Mouse (Mus musculus): ENCODE data around the gene Olfr12.
A peak's percentile ranks its signal among the peaks of the same experiment; 100 is the strongest.

Gene Olfr12

DNA sequence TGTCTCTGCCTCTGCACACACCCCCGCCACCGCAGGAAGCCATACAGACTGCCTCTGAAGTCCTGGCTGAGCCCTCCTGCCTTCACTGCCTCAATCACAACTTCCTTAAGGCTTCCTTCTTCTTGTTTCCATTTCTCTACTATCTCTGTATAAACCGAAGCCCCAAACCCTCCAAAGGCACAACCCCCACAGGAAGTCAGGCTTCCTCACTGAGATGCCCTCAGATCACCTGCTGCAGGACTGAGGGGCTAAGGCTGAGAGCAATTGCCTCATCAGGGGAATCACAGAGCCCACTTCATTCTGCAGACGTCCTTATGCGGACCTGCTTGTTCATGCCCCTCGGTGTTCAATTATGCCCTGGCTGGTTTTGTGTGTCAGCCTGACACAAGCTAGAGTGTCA lies 22.8 kb downstream of the Olfr12 start:
- DNase-seq (ENCODE audit: low spot score), result no peak

DNA sequence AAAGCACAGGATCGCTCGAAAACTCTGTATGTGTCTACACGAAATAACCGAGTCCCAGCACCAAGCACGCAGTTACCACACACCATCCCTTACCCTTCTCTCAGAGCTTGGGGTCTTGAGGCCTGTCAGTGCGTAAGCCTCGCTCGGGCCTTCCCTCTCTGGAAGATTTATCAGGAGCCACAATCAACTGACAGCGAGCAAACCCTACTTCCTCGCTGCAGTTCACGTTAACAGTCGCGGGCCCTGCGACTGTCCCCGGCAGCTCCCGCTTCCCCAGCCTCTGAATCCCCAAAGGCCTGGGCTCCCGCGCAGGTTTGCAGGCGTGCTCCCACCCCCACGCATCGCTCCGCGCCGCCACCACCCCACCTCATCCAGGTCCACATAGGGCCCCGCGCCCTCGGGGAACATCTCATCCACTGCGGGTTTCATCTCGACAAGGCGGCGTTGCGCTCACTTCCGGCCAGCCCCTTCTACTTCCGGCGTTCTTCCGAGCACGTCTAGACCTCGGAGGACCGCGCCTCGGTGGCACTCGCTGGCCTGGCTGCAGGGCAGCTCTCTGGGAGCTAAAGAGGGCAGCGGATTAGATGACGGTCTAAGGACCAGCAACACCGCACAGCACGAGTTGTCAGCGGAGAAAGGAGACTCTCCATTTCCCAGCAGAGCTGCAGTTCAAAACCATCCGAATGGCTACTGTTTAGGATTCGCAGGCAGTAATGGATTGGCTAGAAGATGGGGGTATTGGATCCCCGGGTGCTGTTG lies 24.1 kb downstream of the Olfr12 start, which contains the start of gene Cops9:
Gene Cops9 (minus strand): TSS at position 472 of the 759 bp plus-strand sequence.
- DNase-seq (ENCODE audit: low spot score), result peak; percentile 86

- no peak for DNase-seq (ENCODE audit: low spot score)
Measured at GRCm38 (mm10) chr1:92643691-92644090, 26.1 kb downstream of the Olfr12 start.

- no peak for DNase-seq (ENCODE audit: low spot score)
Measured at GRCm38 (mm10) chr1:92644916-92645315, 27.3 kb downstream of the Olfr12 start.

GRCm38 (mm10) chr1:92646111-92646510 lies 28.5 kb downstream of the Olfr12 start:
- DNase-seq (ENCODE audit: low spot score), result no peak

DNA sequence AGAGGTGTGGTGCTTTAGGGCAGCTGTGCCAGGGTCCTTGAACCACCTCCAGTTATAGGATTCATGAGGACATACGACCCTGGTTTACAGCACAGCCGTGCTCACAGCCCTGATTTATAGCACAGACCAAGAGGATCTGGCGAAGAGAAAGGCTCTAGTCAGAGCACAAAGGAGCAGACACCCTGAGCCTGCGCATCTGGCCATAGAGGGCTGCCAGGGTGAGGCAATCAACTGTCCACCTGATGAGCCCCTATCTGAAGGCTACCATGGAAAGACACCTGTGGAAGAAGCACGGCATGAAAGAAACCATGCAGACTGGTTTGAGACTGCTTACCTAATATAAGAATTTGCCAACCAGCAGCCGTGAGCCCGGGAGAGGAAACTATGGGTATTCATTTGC lies 29.0 kb downstream of the Olfr12 start:
- no peak for DNase-seq (ENCODE audit: low spot score)

DNA sequence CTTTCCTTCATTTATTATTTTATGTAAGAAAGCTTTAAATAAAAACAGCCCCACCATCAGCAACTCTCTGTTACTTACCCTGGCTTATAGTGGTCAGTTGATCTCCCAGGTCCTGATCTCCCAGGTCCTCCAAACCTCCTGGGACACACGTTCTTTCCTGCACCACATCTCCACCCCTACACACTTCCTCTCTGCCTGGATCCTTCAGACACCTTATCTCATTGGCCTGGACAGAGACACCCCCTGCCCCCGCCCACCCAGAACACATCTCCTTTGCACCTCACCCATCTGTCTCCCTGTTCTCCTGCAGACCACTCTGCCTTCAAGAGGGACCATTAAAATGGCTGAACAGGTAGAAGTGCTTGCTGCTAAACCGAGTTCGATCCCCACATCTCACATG lies 29.4 kb downstream of the Olfr12 start:
- DNase-seq (ENCODE audit: low spot score), result no peak

DNA sequence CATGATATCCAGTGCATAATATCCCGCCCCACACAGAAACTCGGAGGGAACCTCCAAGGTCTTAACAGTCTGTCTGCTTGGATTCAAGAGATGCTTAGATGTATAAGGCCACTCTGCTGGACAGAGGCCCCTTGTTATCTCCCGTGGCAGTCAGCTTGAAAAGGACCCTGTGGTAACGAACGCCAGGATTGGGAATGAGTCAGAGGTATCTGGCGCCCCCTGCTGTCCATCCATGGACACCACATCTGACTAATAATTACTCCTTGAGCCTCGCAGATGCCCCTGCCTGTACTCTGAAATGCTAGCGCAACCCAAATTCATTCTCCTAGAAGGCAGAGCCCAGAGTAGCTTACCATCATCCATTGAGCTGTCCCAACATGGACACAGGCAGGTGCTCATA lies 30.2 kb downstream of the Olfr12 start:
- peak; percentile 34 for DNase-seq (ENCODE audit: low spot score)

DNA sequence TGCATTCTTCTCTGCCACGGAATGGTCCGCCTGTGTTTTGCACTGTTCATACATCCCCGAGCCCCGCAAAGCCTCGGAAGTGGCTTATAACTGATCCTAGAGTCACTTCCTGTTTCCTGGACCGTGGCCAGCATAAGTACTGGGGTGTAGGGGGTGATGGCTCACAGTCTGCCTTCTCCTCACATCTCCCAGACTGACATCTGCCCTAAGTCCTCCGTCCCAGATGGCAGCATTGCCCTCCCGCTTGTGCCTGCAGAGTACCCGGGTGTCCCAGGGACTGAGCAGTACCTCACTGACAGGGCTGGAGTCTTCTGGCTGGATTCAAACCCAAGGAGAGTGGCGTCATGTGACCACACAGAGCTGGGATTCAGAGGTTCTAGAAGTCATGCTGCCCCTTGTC lies 30.6 kb downstream of the Olfr12 start:
- no peak for DNase-seq (ENCODE audit: low spot score)

DNA sequence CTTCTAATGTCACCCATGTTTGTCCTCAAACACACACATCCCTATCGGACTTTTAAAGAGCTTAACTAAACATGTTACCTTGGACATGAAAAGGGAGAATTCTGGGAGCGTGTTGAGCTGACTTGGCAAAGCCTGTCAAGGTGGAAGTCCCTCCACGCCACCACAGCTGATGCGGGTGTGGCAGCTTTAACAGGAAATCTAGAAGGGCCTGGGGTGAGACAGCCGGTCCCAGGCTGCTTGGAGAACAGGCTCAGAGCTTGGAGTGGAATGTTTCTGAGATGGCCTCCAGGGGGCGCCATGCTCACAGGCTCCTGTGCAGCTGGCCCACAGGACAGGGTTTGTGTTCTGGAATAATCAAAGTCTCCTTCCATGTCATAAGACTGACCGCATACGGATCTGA lies 31.1 kb downstream of the Olfr12 start, which contains the start of gene Otos:
Gene Otos (minus strand): TSS at position 169 of the 400 bp plus-strand sequence.
- DNase-seq (ENCODE audit: low spot score), result peak; percentile 57

DNA sequence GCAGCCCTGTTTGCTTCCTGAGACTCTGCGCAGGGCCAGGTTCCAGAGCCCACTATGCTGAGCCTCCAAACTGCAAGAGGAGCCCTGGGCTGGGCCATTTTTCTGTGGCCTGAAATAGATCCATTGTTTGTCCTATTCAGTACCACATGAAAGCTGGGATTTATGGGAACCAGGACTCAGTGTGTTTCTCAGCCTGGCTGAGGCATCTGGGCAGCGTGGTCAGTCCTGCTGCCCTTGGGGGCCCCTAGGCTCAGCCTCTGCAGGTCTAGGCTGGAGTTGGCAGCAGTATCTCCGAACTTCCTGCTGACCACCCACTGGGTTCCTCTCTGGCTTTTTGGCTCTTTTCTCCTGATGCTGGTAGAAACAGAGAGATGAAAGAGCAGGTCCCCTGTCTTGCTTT lies 33.9 kb downstream of the Olfr12 start:
- DNase-seq (ENCODE audit: low spot score), result no peak

GRCm38 (mm10) chr1:92653179-92653578 lies 35.6 kb downstream of the Olfr12 start:
- DNase-seq (ENCODE audit: low spot score), result no peak

- DNase-seq (ENCODE audit: low spot score), result no peak
Measured at GRCm38 (mm10) chr1:92654676-92655075, 37.1 kb downstream of the Olfr12 start.

DNA sequence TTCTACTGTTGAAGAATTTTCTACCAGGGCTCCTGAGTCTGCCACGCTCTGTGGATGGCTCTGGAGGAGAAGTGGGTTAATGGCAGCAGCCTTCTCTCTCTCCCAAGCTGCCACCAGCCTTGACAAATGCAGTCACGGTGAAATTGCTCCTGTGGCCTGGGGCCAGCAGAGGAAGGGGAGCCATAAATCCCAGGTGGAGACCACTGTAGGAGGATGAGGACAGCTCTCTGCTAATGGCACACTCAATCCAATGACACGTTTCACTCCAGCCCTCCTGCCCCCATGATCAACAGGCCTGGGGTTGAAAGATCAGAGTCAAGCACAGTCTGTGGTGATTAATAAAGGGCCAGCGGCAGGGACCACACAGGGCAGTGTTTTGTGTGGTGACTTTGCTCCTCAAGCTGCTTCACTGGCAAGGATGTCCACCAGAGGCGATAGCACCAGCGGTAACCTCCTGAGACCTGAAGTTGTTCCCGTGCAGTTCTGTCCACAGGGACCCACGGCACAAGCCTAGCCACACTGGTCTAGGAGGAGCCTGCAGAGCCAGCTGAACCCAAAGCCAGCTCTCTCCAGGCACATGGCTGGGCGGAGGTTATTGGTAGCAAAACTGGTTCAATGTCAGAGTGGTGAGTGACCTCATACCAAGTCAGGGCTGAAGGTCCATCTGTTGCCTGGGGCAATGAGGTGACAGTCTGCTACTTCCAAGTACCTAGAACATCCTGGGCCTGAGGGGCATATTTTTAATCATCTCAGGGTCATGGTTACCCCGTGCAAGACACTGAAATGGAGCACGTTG lies 39.6 kb downstream of the Olfr12 start:
- DNase-seq (ENCODE audit: low spot score), result no peak

DNA sequence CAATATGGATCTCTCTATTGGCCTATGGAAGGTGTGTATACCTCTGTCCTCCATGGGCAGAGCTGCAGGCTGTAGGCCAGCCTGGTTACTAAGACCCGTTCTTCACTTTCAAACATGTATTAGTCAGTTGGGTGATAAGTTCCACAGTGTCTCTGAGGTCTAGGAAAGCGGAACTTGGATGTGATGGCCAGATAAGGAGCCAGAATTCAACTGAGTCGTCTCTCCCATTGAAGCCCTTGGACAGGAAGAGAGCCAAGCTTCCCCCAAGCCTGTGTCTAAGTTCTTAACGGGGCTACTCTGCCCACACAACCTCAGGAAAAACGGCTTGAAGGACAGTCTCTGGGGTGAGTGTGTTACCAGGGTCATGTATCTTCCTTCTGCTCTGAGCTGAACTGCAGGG lies 41.8 kb downstream of the Olfr12 start:
- DNase-seq (ENCODE audit: low spot score), result no peak

- no peak for DNase-seq (ENCODE audit: low spot score)
Measured at GRCm38 (mm10) chr1:92667106-92667505, 49.5 kb downstream of the Olfr12 start.

DNA sequence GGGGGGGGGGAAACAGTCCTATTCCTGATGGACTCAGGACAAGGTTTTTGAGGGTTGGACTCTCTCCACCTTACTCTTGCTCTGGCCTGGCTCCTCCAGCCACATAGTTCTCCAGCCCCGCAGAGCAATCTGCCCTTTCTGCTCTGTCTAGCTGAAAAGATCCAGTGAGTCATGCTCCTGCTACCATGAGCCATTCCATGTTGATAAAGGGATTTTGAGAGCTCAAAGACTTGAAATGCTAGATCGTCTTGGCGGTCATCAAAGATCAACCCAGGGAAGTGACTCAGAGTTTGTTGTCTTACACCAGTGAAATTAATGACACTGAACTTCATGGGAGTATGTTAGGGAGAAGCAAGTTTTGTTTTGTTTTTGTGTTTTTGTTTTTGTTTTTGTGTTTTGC lies 51.8 kb downstream of the Olfr12 start:
- no peak for DNase-seq (ENCODE audit: low spot score)

DNA sequence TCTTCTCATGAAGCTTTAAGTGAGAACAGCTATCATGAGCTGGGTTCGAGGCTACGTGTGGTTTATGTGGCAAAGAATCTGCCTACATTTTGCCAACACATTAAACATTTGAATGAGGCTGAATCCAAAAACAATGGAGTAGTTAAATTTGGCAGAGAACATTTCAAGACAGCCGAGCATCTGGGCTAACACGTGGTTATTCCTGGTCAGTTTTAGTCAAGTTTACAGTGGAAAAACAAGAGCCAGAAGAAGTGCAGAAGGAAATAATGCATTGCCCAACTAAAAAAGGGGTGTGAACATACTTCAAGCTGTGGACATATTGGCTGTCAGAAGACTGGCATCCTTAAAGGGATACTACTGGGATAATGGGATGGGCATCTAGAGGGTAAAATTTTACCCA lies 53.7 kb downstream of the Olfr12 start:
- no peak for DNase-seq (ENCODE audit: low spot score)
